Mouse (Mus musculus) spleen, adult 2 months (tissue): ENCODE data around the gene Eln.

Experiments
- CTCF ChIP-seq: fragments of 200-500 bp; IDR thresholded peaks from 2 replicates; pipeline ENCODE4 v1.5.1; 2011; ENCODE audit warnings: mild to moderate bottlenecking, inconsistent platforms; ENCODE audit not compliant: insufficient read depth, insufficient read length, insufficient replicate concordance; ENCODE audit errors: extremely low read depth
- POLR2A ChIP-seq: fragments of 200-500 bp; IDR thresholded peaks from 2 replicates; pipeline ENCODE4 v1.6.1; 2011; ENCODE audit warnings: low read depth, low read length, inconsistent platforms

DNA sequence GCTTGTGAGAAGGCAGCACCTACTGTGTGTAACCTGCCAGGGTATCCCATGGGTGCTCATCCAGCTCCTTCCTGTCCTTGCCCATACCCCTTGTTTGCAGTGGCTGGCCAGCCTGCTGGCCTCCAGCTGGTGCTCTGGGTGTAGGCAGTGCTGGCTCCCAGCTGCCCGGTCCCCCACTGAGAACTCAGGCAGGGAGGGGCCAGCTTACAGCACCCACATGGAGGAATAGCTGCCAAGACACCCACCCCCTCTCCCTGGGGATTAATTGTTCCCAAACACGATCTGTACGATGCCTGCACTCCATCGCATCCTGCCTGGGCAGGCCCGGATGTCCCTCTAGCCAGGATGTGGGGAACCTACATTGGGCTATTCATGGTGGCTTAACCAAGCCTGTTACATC is 13.1 kb downstream of the Eln start:
- TF ChIP-seq CTCF (no peak), POLR2A (no peak)
